ENCODE assay signal across 15 mouse cellular contexts in the genomic region with DNA sequence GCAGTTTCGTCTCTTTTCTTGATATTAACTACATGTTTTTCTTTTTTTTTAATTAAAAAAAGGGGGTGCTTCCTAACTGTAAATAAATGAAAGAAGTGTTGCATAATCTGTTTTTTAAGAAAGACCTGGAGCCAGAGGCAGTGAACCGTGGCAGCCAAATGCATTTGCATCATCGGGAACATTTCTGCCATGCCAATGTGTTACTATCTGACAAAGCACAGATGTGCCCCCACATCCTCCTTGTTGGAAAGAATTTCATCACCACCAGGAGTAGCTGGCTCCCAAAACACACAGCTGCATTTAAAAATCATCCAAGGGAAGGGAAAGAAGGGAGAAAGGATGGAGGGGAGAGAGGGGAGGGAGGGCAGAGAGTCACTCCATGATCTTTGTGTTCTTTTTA.
A peak's percentile ranks its signal among the peaks of the same experiment; 100 is the strongest.
DNase-seq lines count a peak whose midpoint lies in the region; ATAC-seq and TF ChIP-seq lines count a peak whose summit lies in the region.
"Had no signal": no experiment of that assay in that cellular context is flagged by ENCODE, and none has a peak within 500 bp of the region (broad histone marks: within the 10 kb centered on the region; RNA-seq: fewer than 3 reads in every experiment).

No protein-coding gene starts in this region.

- H3K4me2 ChIP-seq in heart, postnatal 0 days (ENCODE audit: low read depth, low read length) = no peak overlapping the region
- no peak overlapping the region for H3K4me2 ChIP-seq in intestine, embryonic 15.5 days (replicated peaks)
- H3K4me2 ChIP-seq: hindbrain, embryonic 13.5 days; liver, embryonic 11.5 days had no signal

- no peak overlapping the region for H3K4me3 ChIP-seq in gastrocnemius, adult 2 months
- H3K4me3 ChIP-seq in heart, postnatal 0 days (ENCODE audit: low read depth, low read length) = no peak overlapping the region
- H3K4me3 ChIP-seq in intestine, embryonic 15.5 days (replicated peaks) = no peak overlapping the region
- H3K4me3 ChIP-seq: forebrain, embryonic 10.5 days; hindbrain, embryonic 13.5 days had no signal

- H3K27me3 ChIP-seq in heart, postnatal 0 days (ENCODE audit: control insufficient read depth, insufficient read depth, low read length) = no peaks in the 10 kb centered on the region
- no peaks in the 10 kb centered on the region for H3K27me3 ChIP-seq in intestine, embryonic 15.5 days (replicated peaks)
- H3K27me3 ChIP-seq: hindbrain, embryonic 13.5 days had no signal

- no peak for TF ChIP-seq CTCF in gastrocnemius, adult 2 months (IDR thresholded peaks at IDR 0.05)
- no peak for TF ChIP-seq CTCF in heart, postnatal 0 days (IDR thresholded peaks at IDR 0.05; ENCODE audit: low read depth)

- no peaks in the 10 kb centered on the region for H3K9me3 ChIP-seq in heart, postnatal 0 days (replicated peaks; ENCODE audit: control insufficient read depth, low read length)
- no peaks in the 10 kb centered on the region for H3K9me3 ChIP-seq in intestine, embryonic 15.5 days
- H3K9me3 ChIP-seq: forebrain, embryonic 10.5 days; hindbrain, embryonic 13.5 days had no signal

- H3K36me3 ChIP-seq in heart, postnatal 0 days (replicated peaks; ENCODE audit: control insufficient read depth, insufficient read depth, low read length) = no peaks in the 10 kb centered on the region
- no peaks in the 10 kb centered on the region for H3K36me3 ChIP-seq in intestine, embryonic 15.5 days
- H3K36me3 ChIP-seq: forebrain, embryonic 10.5 days; hindbrain, embryonic 13.5 days had no signal

- 52% methylated on average over 3 of the region's 3 CpGs for WGBS in heart, postnatal 0 days
- WGBS in intestine, embryonic 15.5 days = 60% methylated on average over 3 of the region's 3 CpGs

- H3K27ac ChIP-seq in gastrocnemius, adult 2 months = no peak overlapping the region
- no peak overlapping the region for H3K27ac ChIP-seq in heart, postnatal 0 days (ENCODE audit: low read depth)
- H3K27ac ChIP-seq in intestine, embryonic 15.5 days = no peak overlapping the region
- H3K27ac ChIP-seq: forebrain, embryonic 10.5 days; hindbrain, embryonic 13.5 days had no signal

- DNase-seq in gastrocnemius, adult 2 months = peak; percentile 50
- DNase-seq in gastrocnemius, postnatal 4 days (ENCODE audit: low spot score in 2 of 2) = no peak
- DNase-seq in MN1 (ENCODE audit: low spot score) = peak; percentile 72
- peak; percentile 18 for DNase-seq in heart, postnatal 0 days (ENCODE audit: low spot score)
- peak; percentile 48 to 70 for DNase-seq in kidney, postnatal 25 days
- no peak for DNase-seq in neural tube, embryonic 10.5 days (ENCODE audit: extremely low spot score, low spot score)
- no peak for DNase-seq in embryo, embryonic 9.5 days (ENCODE audit: extremely low spot score)
- DNase-seq: cerebellum, adult 11-12 months; embryo, embryonic 11 days; right cerebral cortex, postnatal 14 days; thymus, postnatal 14 days had no signal

- no peaks in the 10 kb centered on the region for H3K4me1 ChIP-seq in heart, postnatal 0 days (ENCODE audit: control insufficient read depth, insufficient read depth)
- H3K4me1 ChIP-seq in intestine, embryonic 15.5 days (replicated peaks) = no peaks in the 10 kb centered on the region
- H3K4me1 ChIP-seq: hindbrain, embryonic 13.5 days had no signal

- no peak for TF ChIP-seq EP300 in heart, postnatal 0 days (IDR thresholded peaks at IDR 0.05; ENCODE audit: low read depth)

- no peak overlapping the region for H3K9ac ChIP-seq in heart, postnatal 0 days (replicated peaks; ENCODE audit: low read depth, low read length)
- no peak overlapping the region for H3K9ac ChIP-seq in intestine, embryonic 15.5 days
- H3K9ac ChIP-seq: hindbrain, embryonic 13.5 days had no signal

- intact Hi-C loops in gastrocnemius, adult 2 months (cut with DNase I) = no loop called here

- ATAC-seq in heart, postnatal 0 days (ENCODE audit: insufficient read depth, low read depth) = no peak
- no peak for ATAC-seq in intestine, embryonic 15.5 days

Comparison
In these comparisons a context has a peak if more than half of its experiments do, and no peak if none do; other contexts are left out.
1. DNase-seq: peak in gastrocnemius, adult 2 months (single experiment), MN1 (single experiment), heart, postnatal 0 days (single experiment) and kidney, postnatal 25 days (2 of 2); none in gastrocnemius, postnatal 4 days (0 of 2), neural tube, embryonic 10.5 days (single experiment) and embryo, embryonic 9.5 days (single experiment).